Mouse (Mus musculus) liver, embryonic 12.5 days (tissue): ENCODE results near the gene Tmem8. TPM values are rescaled to one million over a fixed set of nuclear protein-coding genes. Genes with fewer than 3 reads are reported as not detected.
"Not testable (repeated sequence)": the region's sequence is repeated elsewhere in the genome, so short reads cannot be mapped to it uniquely, and the experiment has no call there.

Experiments
- ATAC-seq: fragments of 200-750 bp; cut with Nextera tagmentation; 2 replicates; pipeline ENCODE4 v1.8.0; 2017; ENCODE audit warnings: moderate number of reproducible peaks, mild to moderate bottlenecking, moderate library complexity
- H3K27ac ChIP-seq: fragments of 300-500 bp; sonication (generic); 2 replicates; pipeline ENCODE4 v1.5.1; 2016; ENCODE audit warnings: mild to moderate bottlenecking
- H3K27me3 ChIP-seq: fragments of 300-500 bp; sonication (generic); replicated peaks from 2 replicates; pipeline ENCODE4 v1.6.1; 2016; ENCODE audit warnings: mild to moderate bottlenecking, moderate library complexity
- H3K36me3 ChIP-seq: fragments of 300-500 bp; sonication (generic); 2 replicates; pipeline ENCODE4 v1.6.1; 2016; ENCODE audit warnings: mild to moderate bottlenecking, moderate library complexity
- H3K4me1 ChIP-seq: fragments of 300-500 bp; sonication (generic); 2 replicates; pipeline ENCODE4 v1.6.1; 2016
- H3K4me2 ChIP-seq: fragments of 300-500 bp; sonication (generic); 2 replicates; pipeline ENCODE4 v1.6.1; 2016; ENCODE audit warnings: mild to moderate bottlenecking, moderate library complexity
- H3K4me3 ChIP-seq: fragments of 300-500 bp; sonication (generic); 2 replicates; pipeline ENCODE4 v1.5.1; 2016; ENCODE audit warnings: mild to moderate bottlenecking, moderate library complexity
- H3K9ac ChIP-seq: fragments of 300-500 bp; sonication (generic); 2 replicates; pipeline ENCODE4 v1.6.1; 2016; ENCODE audit warnings: mild to moderate bottlenecking, moderate library complexity
- H3K9me3 ChIP-seq: fragments of 300-500 bp; sonication (generic); replicated peaks from 2 replicates; pipeline ENCODE4 v1.6.1; 2016; ENCODE audit warnings: mild to moderate bottlenecking, moderate library complexity
- WGBS: fragments of 180-500 bp; shearing (Covaris S2); methylation state at CpG from one replicate; pipeline ENCODE4 v1.1.7; 2016; ENCODE audit not compliant: insufficient replicate concordance; 5-methylcytosine and 5-hydroxymethylcytosine counted together
- polyA plus RNA-seq: library from polyadenylated mRNA; unstranded; fragments of >200 nt; fragmentation: Nextera tagmentation; extraction: Ambion mirVana; gene quantifications from 2 replicates; pipeline ENCODE4 v1.2.1, GENCODE M21; 2016

Gene Tmem8
- polyA plus RNA-seq, 1 experiment from 2014 or later = 2.2 TPM

DNA sequence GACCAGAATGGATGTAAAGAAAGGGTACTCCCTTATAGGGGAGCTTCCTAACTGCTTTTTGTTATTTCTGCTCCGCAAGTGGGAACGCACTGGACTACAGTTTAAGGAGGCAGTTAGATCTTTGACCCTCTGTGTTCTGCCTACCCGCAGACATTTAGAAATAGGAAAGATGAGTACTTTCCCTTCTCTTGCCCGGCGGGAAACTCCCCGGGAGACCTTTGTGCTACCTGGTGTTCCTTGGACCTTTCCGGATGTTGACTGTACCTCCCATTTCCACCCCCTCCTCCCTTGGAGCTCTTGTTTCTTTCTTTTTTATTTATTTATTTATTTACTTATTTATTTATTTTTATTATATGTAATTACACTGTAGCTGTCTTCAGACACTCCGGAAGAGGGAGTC, 962 bp downstream of the Tmem8 start:
- H3K27ac ChIP-seq = no peak overlapping the region
- H3K36me3 ChIP-seq = no peaks in the 10 kb centered on the region
- ATAC-seq = no peak
- H3K4me2 ChIP-seq = peak overlapping the region; percentile 95
- no peaks in the 10 kb centered on the region for H3K9me3 ChIP-seq
- H3K9ac ChIP-seq = peak overlapping the region; percentile 80
- H3K27me3 ChIP-seq = peaks cover 93% of the 10 kb centered on the region
- 13% methylated on average over 8 of the region's 8 CpGs for WGBS
- H3K4me1 ChIP-seq = peaks cover 22% of the 10 kb centered on the region
- H3K4me3 ChIP-seq = peak overlapping the region; percentile 73

DNA sequence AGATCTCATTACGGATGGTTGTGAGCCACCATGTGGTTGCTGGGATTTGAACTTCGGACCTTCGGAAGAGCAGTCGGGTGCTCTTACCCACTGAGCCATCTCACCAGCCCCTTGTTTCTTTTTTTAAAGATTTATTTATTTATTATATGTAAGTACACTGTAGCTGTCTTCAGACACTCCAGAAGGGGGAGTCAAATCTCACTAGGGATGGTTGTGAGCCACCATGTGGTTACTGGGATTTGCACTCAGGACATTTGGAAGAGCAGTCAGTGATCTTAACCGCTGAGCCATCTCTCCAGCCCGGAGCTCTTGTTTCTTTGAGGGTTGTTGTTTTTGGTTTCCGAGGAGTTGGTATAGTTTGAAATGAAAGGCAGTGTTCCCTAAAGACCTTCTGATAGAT, 1.4 kb downstream of the Tmem8 start:
- WGBS = 50% methylated on average over 7 of the region's 7 CpGs
- H3K9ac ChIP-seq, ATAC-seq, H3K27ac ChIP-seq, H3K4me2 ChIP-seq, H3K4me3 ChIP-seq, H3K36me3 ChIP-seq, H3K9me3 ChIP-seq: not testable (repeated sequence)
- peaks cover 96% of the 10 kb centered on the region for H3K27me3 ChIP-seq
- H3K4me1 ChIP-seq = peaks cover 22% of the 10 kb centered on the region

DNA sequence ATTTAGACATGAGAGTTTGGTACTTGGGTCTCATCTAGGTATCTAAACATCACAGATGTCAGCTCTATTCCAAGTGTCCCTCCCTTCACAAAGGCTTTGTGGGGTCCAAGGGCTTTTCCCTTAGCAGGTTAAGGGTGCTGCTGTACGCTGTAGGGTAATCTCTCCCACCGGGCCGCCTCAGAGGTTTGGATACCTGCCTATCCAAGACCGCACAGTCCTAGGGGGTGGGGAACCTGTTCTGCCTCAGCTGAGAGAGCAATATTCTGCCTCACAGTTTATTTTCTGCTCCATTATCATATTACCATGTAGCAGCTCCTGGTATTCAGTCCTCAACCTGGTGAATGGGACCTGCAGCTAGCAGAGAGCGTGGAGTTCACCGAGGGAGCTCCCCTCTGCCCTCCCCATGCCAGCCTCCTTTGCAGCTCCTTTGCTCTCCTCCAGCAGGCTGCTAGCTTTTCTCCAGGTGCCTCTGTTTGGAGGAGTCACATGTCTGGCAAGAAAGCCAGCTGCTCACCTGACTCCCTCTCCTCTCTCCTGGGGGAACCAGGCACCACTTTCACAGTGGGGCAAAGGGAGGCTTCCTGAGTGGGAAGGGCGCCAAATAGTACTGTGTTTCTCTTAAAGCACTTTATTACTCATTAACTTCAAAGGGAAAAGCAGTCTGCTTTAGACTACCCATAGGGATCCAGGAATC, 2.3 kb downstream of the Tmem8 start:
- Histone ChIP-seq H3K36me3 (no peaks in the 10 kb centered on the region), H3K27ac (no peak overlapping the region), H3K9ac (no peak overlapping the region), H3K4me2 (no peak overlapping the region), H3K4me1 (peaks cover 30% of the 10 kb centered on the region), H3K9me3 (no peaks in the 10 kb centered on the region), H3K27me3 (peaks cover 94% of the 10 kb centered on the region), H3K4me3 (no peak overlapping the region)
- ATAC-seq = no peak
- WGBS = 72% methylated on average over 7 of the region's 7 CpGs

DNA sequence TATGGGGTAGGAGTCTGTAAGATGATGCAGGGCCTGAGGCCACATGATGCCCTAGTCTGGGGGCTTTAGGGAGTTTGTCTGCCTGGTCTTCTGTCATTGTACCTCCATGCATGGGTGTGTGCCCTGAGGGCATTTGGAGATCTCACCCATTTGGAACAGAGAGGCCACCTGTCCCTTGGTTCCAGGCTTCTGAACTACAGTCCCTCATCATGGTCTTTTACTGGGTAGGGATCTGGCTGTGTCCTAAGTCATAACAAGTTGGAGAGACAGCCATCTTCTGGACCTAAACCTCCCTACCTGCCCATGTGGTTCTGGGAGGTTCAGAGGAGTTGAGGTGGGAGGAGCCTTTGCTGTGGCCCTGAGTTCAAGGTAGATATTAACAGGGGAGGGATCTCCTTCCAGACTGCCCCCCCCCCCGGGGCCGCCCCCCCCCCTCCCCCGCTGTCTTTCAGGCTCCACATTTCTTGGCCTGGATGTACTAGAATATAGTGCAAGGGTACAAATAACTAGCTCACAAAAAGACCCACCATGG, 2.9 kb downstream of the Tmem8 start:
- 64% methylated on average over 3 of the region's 3 CpGs for WGBS
- no peak overlapping the region for H3K9ac ChIP-seq
- no peaks in the 10 kb centered on the region for H3K9me3 ChIP-seq

DNA sequence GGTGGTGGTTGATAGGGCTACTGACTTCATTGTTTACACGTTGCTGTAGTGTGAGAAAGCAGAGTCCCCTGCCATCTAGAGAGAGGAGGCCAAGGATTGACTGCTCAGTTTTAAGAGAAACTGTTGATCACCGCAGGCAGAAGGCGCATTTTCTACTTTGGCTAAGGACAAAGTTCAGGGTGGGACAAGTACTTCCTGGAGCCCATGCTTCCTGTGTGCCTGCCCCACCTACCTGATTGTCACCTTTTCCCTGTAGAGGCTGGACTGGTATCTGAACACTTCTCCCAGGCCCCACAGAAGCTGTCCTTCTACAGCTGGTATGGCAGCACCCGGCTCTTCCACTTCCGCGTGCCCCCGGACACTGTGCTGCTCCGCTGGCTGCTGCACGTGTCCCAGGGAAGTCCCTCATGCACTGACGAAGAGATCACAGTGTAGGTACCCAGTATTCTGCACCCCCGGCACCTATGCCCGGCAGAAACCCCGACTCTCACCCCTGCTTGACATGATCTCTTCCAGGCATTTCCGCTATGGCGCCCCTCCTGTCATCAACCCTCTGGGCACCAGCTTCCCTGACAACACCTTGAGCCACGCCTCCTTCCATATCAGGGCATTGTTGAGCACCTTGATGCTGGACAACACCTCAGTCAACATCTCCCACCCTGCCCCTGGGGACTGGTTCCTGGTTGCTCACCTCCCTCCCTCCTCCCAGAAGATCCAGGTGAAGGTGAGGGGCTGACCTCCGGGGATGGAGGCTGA, 3.6 kb downstream of the Tmem8 start:
- ATAC-seq = no peak

More for the DNA sequence above, 2.9 kb downstream of the Tmem8 start:
- peaks cover 87% of the 10 kb centered on the region for H3K27me3 ChIP-seq
- H3K4me3 ChIP-seq = no peak overlapping the region
- H3K4me1 ChIP-seq = peaks cover 32% of the 10 kb centered on the region
- no peak overlapping the region for H3K27ac ChIP-seq
- no peaks in the 10 kb centered on the region for H3K36me3 ChIP-seq
- no peak overlapping the region for H3K4me2 ChIP-seq
- no peak for ATAC-seq

DNA sequence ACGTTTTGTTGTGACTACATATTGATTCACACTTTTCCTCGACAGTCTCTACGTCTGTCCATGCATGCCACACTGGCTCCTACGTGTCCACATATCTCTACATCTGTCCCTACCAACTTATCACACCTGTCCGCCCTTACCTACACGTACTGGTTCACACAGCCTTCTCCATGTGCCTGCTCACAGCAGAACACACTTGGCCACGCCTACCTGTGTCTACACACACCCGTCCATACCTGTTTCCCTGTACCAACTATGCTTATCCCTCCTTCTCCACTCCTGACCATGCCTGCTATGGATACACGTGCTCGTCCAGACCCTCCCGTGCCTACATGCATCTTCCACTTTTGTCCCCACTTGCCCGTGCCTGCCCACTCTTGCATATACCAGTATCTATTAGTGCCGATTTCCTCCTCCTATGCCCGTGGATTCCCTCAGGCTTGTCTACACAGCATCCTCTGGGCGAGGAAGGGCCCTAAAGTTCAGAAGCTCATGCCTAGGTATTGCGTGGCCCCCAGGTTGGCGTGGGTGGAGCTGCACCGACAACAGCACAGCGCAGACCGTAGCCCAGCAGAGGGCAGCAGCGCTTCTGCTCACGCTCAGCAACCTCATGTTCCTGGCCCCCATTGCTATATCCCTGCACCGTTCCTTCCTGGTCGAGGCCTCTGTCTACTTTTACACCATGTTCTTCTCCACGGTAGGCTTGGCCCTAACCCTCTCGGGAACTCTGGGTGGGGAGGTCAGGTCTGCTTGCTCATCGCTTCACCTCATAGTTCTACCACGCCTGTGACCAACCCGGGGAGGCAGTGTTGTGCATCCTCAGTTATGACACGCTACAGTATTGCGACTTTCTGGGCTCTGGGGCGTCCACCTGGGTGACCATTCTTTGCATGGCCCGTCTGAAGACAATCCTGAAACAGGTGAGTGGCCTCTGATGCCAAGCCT, 6.9 kb downstream of the Tmem8 start:
- H3K9ac ChIP-seq = no peak overlapping the region
- H3K36me3 ChIP-seq = peaks cover 1% of the 10 kb centered on the region
- WGBS = 39% methylated on average over 33 of the region's 33 CpGs
- peaks cover 47% of the 10 kb centered on the region for H3K27me3 ChIP-seq
- H3K4me3 ChIP-seq = no peak overlapping the region
- ATAC-seq = peak; percentile 41; the same call in 1 of the 2 replicates
- no peaks in the 10 kb centered on the region for H3K9me3 ChIP-seq
- H3K4me2 ChIP-seq = 0 out of 2 replicates have a peak overlapping the region, but pooled peaks have one; percentile 8
- peaks cover 35% of the 10 kb centered on the region for H3K4me1 ChIP-seq
- H3K27ac ChIP-seq = no peak overlapping the region

More for the DNA sequence above, 3.6 kb downstream of the Tmem8 start:
- Histone ChIP-seq H3K4me3 (no peak overlapping the region), H3K4me1 (peaks cover 32% of the 10 kb centered on the region), H3K36me3 (no peaks in the 10 kb centered on the region), H3K4me2 (no peak overlapping the region), H3K27ac (no peak overlapping the region), H3K27me3 (peaks cover 81% of the 10 kb centered on the region), H3K9ac (no peak overlapping the region), H3K9me3 (no peaks in the 10 kb centered on the region)
- 77% methylated on average over 17 of the region's 17 CpGs for WGBS

DNA sequence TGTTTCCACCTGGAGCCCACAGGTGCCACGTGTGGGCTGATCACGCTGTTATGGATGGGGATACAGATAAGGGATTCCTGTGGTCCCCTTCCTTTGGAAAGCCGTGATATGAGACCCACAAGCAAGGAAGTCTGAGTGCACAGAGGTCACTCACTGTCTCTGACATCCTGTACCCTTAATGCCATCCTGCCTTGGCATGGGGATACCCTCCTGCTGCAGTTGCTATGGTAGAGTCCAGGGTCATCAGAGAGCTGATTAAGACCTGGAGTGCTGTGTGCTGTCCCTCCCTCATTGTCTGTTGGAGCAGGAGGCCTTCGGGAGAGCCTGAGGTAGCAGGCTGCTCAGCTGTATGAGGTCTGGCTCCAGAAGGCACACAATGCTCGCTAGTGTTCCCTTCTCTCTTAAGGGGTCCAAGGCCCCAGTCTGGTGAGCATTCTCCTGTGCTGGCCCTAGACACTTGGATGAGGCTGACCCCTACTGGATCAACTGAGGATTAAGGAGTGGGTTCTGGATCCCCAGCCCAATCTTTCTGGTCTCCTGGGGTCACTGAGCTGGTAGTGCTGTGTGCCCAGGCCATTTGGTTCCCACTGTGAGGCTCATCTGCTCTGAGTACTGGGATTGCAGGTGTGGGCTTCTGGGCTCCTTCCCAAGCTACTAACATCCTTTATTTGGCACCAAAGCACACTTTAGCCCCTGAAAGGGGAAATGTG, 9.5 kb downstream of the Tmem8 start:
- no peak overlapping the region for H3K27ac ChIP-seq
- H3K9ac ChIP-seq = no peak overlapping the region
- peak overlapping the region; percentile 94; the same call in 1 of the 2 replicates for H3K4me3 ChIP-seq
- H3K4me1 ChIP-seq = peaks cover 30% of the 10 kb centered on the region
- H3K27me3 ChIP-seq = peaks cover 22% of the 10 kb centered on the region
- peak overlapping the region; percentile 84 for H3K4me2 ChIP-seq
- WGBS = 53% methylated on average over 5 of the region's 5 CpGs
- no peak for ATAC-seq
- H3K9me3 ChIP-seq = no peaks in the 10 kb centered on the region
- peaks cover 27% of the 10 kb centered on the region for H3K36me3 ChIP-seq

DNA sequence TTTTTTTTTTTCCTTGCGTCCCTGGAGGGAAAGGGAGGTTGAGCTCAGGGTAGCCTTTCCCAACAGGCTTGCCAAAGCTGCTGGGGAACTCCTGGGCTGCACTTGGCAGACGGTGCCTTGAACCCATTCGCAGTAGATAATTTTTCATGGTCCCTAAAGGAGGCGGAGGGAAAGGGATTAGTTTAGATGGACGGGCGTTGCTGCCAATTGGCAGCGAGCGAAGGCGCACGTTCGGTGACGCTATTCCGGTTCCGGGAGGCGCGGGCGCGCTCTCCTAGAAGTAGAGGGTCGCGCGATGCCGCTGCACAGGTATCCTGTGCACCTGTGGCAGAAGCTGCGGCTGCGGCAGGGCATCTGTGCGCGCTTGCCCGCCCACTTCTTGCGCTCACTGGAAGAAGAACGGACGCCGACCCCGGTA, 10.2 kb downstream of the Tmem8 start, which contains the start of gene Mrpl28:
Mrpl28 (plus strand) TSS at position 234 of the 418 bp plus-strand sequence.
- peaks cover 34% of the 10 kb centered on the region for H3K36me3 ChIP-seq
- peaks cover 15% of the 10 kb centered on the region for H3K27me3 ChIP-seq
- H3K9me3 ChIP-seq = no peaks in the 10 kb centered on the region
- ATAC-seq = peak; percentile 85
- peaks cover 30% of the 10 kb centered on the region for H3K4me1 ChIP-seq
- H3K4me2 ChIP-seq = peak within 1 kb of the TSS; percentile 84
- H3K9ac ChIP-seq = peak within 1 kb of the TSS; percentile 83
- peak within 1 kb of the TSS; percentile 94 for H3K4me3 ChIP-seq
- peak within 1 kb of the TSS; percentile 76 for H3K27ac ChIP-seq
- under 1% methylated on average over 32 of the region's 32 CpGs for WGBS

DNA sequence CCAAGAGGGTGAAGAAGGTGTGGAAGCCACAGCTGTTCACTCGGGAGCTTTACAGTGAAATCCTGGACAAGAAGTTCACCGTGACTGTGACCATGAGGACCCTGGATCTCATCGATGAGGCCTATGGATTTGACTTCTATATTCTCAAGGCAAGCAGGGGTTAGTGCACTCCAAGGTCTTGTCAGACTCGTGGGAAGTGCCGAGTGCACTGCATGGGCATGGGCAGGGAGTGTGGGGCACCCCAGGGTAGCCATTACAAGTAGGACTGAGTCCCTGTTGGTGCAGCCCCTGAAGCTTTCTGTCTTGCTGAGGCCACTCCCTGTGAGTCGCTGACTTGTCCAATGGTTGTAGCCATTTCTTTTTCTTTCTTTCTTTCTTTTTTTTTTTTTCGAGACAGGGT, 11.5 kb downstream of the Tmem8 start:
- H3K9me3 ChIP-seq = no peaks in the 10 kb centered on the region
- WGBS = 74% methylated on average over 7 of the region's 7 CpGs
- H3K36me3 ChIP-seq = peaks cover 47% of the 10 kb centered on the region
- ATAC-seq = no peak
- H3K4me3 ChIP-seq = peak overlapping the region; percentile 94
- peak overlapping the region; percentile 84 for H3K4me2 ChIP-seq
- H3K27me3 ChIP-seq = peaks cover 2% of the 10 kb centered on the region
- H3K4me1 ChIP-seq = peaks cover 30% of the 10 kb centered on the region
- peak overlapping the region; percentile 83 for H3K9ac ChIP-seq
- 0 out of 2 replicates have a peak overlapping the region, but pooled peaks have one; percentile 76 for H3K27ac ChIP-seq

DNA sequence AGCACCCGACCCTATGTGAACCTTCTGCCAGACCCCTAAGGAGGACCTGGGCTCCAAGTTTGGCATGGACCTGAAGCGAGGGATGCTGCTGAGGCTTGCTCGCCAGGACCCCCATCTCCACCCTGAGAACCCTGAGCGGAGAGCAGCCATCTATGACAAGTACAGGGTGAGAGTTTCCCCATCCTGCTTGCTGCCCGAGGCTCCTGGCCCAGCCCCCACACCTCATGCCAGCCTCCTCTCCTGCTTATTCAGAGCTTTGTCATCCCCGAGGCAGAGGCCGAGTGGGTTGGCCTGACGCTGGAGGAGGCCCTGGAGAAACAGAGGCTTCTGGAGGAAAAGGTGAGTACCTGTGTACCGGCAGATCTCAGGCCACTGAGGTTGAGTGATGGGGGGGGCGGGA, 12.1 kb downstream of the Tmem8 start:
- Histone ChIP-seq H3K9ac (no peak overlapping the region), H3K4me3 (no peak overlapping the region), H3K36me3 (peaks cover 53% of the 10 kb centered on the region), H3K27ac (no peak overlapping the region), H3K9me3 (no peaks in the 10 kb centered on the region), H3K27me3 (no peaks in the 10 kb centered on the region), H3K4me2 (peak overlapping the region; percentile 84), H3K4me1 (peaks cover 24% of the 10 kb centered on the region)
- 94% methylated on average over 10 of the region's 10 CpGs for WGBS
- ATAC-seq = no peak
